Mouse (Mus musculus): ENCODE measurements around the gene Fbxo27. TPM values are rescaled to one million over a fixed set of nuclear protein-coding genes. Genes with fewer than 3 reads are reported as not detected.

Fbxo27 gene
- polyA plus RNA-seq, 1 experiment from 2014 or later: 6.3 TPM

- Histone ChIP-seq H3K4me3 (ENCODE audit: low read depth, low read length) (peak within 1 kb of the TSS; percentile 52), H3K36me3 (ENCODE audit: control insufficient read depth, insufficient read depth, low read length) (peaks cover 7% of the 10 kb centered on the region; the same call in 1 of the 2 replicates), H3K4me1 (ENCODE audit: control insufficient read depth, insufficient read depth, low read length) (peaks cover 4% of the 10 kb centered on the region; the same call in 1 of the 2 replicates), H3K9me3 (ENCODE audit: control insufficient read depth, low read depth, low read length) (no peaks in the 10 kb centered on the region), H3K4me2 (replicated peaks; ENCODE audit: low read depth, low read length) (peak within 1 kb of the TSS; percentile 92), H3K9ac (replicated peaks; ENCODE audit: low read depth, low read length) (peak within 1 kb of the TSS; percentile 78), H3K27me3 (ENCODE audit: control insufficient read depth, insufficient read depth, low read length) (no peaks in the 10 kb centered on the region), H3K27ac (ENCODE audit: low read length) (peak within 1 kb of the TSS; percentile 79)
- WGBS: under 1% methylated on average over 39 of the region's 39 CpGs
- ATAC-seq (ENCODE audit: insufficient number of reproducible peaks, insufficient read depth, low FRiP score, low read depth): peak; percentile 97
Measured at GRCm38 (mm10) chr7:28741709-28742438, 49.2 kb downstream of the Fbxo27 start, which contains the start of the genes Mrps12 and Sars2. Gene Mrps12, minus strand, starts transcription at chr7:28741820. Gene Sars2, plus strand, starts transcription at chr7:28741992.

Other genes starting within 250 kb of the Fbxo27 start
- gene Lrfn1, start 240.9 kb upstream of the Fbxo27 start, polyA plus RNA-seq (2014; fragmentation: Nextera tagmentation; extraction: Ambion mirVana): 4.2 and 5.3 TPM in 2 replicates
- not detected in 2 replicates for gene Ifnl2, start 182.4 kb upstream of the Fbxo27 start, polyA plus RNA-seq (2014; fragmentation: Nextera tagmentation; extraction: Ambion mirVana)
- not detected in 2 replicates for gene Ifnl3, start 170.0 kb upstream of the Fbxo27 start, polyA plus RNA-seq (2014; fragmentation: Nextera tagmentation; extraction: Ambion mirVana)
- gene Sycn, start 152.0 kb upstream of the Fbxo27 start, polyA plus RNA-seq (2014; fragmentation: Nextera tagmentation; extraction: Ambion mirVana): 0.49 and 1.0 TPM in 2 replicates
- not detected in 2 replicates for gene Nccrp1, start 145.6 kb upstream of the Fbxo27 start, polyA plus RNA-seq (2014; fragmentation: Nextera tagmentation; extraction: Ambion mirVana)
- 23.7 and 25.8 TPM in 2 replicates for gene Samd4b, start 94.7 kb upstream of the Fbxo27 start, polyA plus RNA-seq (2014; fragmentation: Nextera tagmentation; extraction: Ambion mirVana)
- 41.1 and 47.8 TPM in 2 replicates for gene Pak4, start 94.7 kb upstream of the Fbxo27 start, polyA plus RNA-seq (2014; fragmentation: Nextera tagmentation; extraction: Ambion mirVana)
- gene Acp7, start 61.5 kb upstream of the Fbxo27 start, polyA plus RNA-seq (2014; fragmentation: Nextera tagmentation; extraction: Ambion mirVana): not detected in 2 replicates
- gene Fbxo17, start 24.0 kb downstream of the Fbxo27 start, polyA plus RNA-seq (2014; fragmentation: Nextera tagmentation; extraction: Ambion mirVana): 9.5 and 12.1 TPM in 2 replicates
- 129 and 153 TPM in 2 replicates for gene Mrps12, start 49.0 kb downstream of the Fbxo27 start, polyA plus RNA-seq (2014; fragmentation: Nextera tagmentation; extraction: Ambion mirVana)
- 24.2 and 24.9 TPM in 2 replicates for gene Sars2, start 49.1 kb downstream of the Fbxo27 start, polyA plus RNA-seq (2014; fragmentation: Nextera tagmentation; extraction: Ambion mirVana)
- gene Ccer2, start 63.3 kb downstream of the Fbxo27 start, polyA plus RNA-seq (2014; fragmentation: Nextera tagmentation; extraction: Ambion mirVana): not detected in 2 replicates
- 64.9 and 68.8 TPM in 2 replicates for gene Sirt2, start 73.9 kb downstream of the Fbxo27 start, polyA plus RNA-seq (2014; fragmentation: Nextera tagmentation; extraction: Ambion mirVana)
- 29.5 and 38.9 TPM in 2 replicates for gene Nfkbib, start 74.7 kb downstream of the Fbxo27 start, polyA plus RNA-seq (2014; fragmentation: Nextera tagmentation; extraction: Ambion mirVana)
- gene Rinl, start 96.1 kb downstream of the Fbxo27 start, polyA plus RNA-seq (2014; fragmentation: Nextera tagmentation; extraction: Ambion mirVana): 3.3 and 4.5 TPM in 2 replicates
- 259 and 266 TPM in 2 replicates for gene Hnrnpl, start 115.7 kb downstream of the Fbxo27 start, polyA plus RNA-seq (2014; fragmentation: Nextera tagmentation; extraction: Ambion mirVana)
- gene Ech1, start 132.4 kb downstream of the Fbxo27 start, polyA plus RNA-seq (2014; fragmentation: Nextera tagmentation; extraction: Ambion mirVana): 172 and 179 TPM in 2 replicates
- gene Lgals4, start 141.0 kb downstream of the Fbxo27 start, polyA plus RNA-seq (2014; fragmentation: Nextera tagmentation; extraction: Ambion mirVana): 127 and 140 TPM in 2 replicates
- gene Lgals7, start 171.0 kb downstream of the Fbxo27 start, polyA plus RNA-seq (2014; fragmentation: Nextera tagmentation; extraction: Ambion mirVana): 1.4 and 1.5 TPM in 2 replicates
- gene Capn12, start 188.6 kb downstream of the Fbxo27 start, polyA plus RNA-seq (2014; fragmentation: Nextera tagmentation; extraction: Ambion mirVana): 0.67 and 1.1 TPM in 2 replicates